Mouse (Mus musculus) activated CD4-positive, CD25-positive, alpha-beta regulatory T cell (primary cell): ENCODE results near the gene Ankrd13a. TPM values are rescaled to one million over a fixed set of nuclear protein-coding genes. Genes with fewer than 3 reads are reported as not detected.

ENCODE experiments used
- polyA plus RNA-seq, 2 experiments: library from polyadenylated mRNA; unstranded; fragments of 100-300 nt; shearing (Covaris generic); gene quantifications; one replicate each; pipeline ENCODE4 v1.2.1; 2017

The Ankrd13a gene
- 100 to 1,000 TPM; 115 to 179 TPM for polyA plus RNA-seq

GRCm38 (mm10) chr5:114774403-114775051 lies at the start of gene Ankrd13a:
Gene Ankrd13a (plus strand): TSS chr5:114774677.

GRCm38 (mm10) chr5:114775056-114775979 lies 841 bp downstream of the Ankrd13a start, which contains the start of gene Git2:
Gene Git2 (minus strand): TSS chr5:114775517.

GRCm38 (mm10) chr5:114822796-114823688 lies 48.6 kb downstream of the Ankrd13a start, which contains the start of gene 1500011B03Rik:
Gene 1500011B03Rik (minus strand): TSS chr5:114823468.

GRCm38 (mm10) chr5:114853364-114853763 lies 78.9 kb downstream of the Ankrd13a start, which contains the start of gene 4930519G04Rik:
Gene 4930519G04Rik (plus strand): TSS chr5:114853664.

Other genes with a start within 250 kb of the Ankrd13a start
- under 1 TPM; 0.05 to 0.43 TPM for gene Fam222a, start 206.7 kb upstream of the Ankrd13a start, polyA plus RNA-seq
- 1 to 10 TPM in 1 of 2 experiments, under 1 TPM in 1; 0.29 to 1.4 TPM for gene Trpv4, start 116.3 kb upstream of the Ankrd13a start, polyA plus RNA-seq
- 100 to 1,000 TPM; 275 to 392 TPM for gene Gltp, start 83.7 kb upstream of the Ankrd13a start, polyA plus RNA-seq
- 10 to 100 TPM; 14.8 to 20.0 TPM for gene Tchp, start 66.9 kb upstream of the Ankrd13a start, polyA plus RNA-seq
- 100 to 1,000 TPM; 122 to 142 TPM for gene Git2, start 840 bp downstream of the Ankrd13a start, polyA plus RNA-seq
- gene 1500011B03Rik, start 48.8 kb downstream of the Ankrd13a start, polyA plus RNA-seq: 100 to 1,000 TPM in 1 of 2 experiments, 10 to 100 TPM in 1; 75.6 to 188 TPM
- under 1 TPM in 1 of 2 experiments, not detected in 1; 0.22 TPM for gene 4930519G04Rik, start 79.0 kb downstream of the Ankrd13a start, polyA plus RNA-seq
- under 1 TPM in 1 of 2 experiments, not detected in 1; 0.48 TPM for gene Gm9936, start 84.0 kb downstream of the Ankrd13a start, polyA plus RNA-seq
- 10 to 100 TPM; 14.1 to 19.6 TPM for gene Oasl2, start 122.3 kb downstream of the Ankrd13a start, polyA plus RNA-seq
- gene Oasl1, start 148.6 kb downstream of the Ankrd13a start, polyA plus RNA-seq: 1 to 10 TPM; 1.9 to 6.5 TPM
- 10 to 100 TPM; 44.6 to 56.6 TPM for gene 2210016L21Rik, start 167.5 kb downstream of the Ankrd13a start, polyA plus RNA-seq
- gene Hnf1a, start 196.4 kb downstream of the Ankrd13a start, polyA plus RNA-seq: under 1 TPM; 0.05 to 0.06 TPM
- 10 to 100 TPM; 55.5 to 58.1 TPM for gene Sppl3, start 236.5 kb downstream of the Ankrd13a start, polyA plus RNA-seq